Mouse (Mus musculus) lung, postnatal 0 days (tissue): Measurements from ENCODE around the gene Csrp3. TPM values are rescaled to one million over a fixed set of nuclear protein-coding genes. Genes with fewer than 3 reads are reported as not detected.
A peak's percentile ranks its signal among the peaks of the same experiment; 100 is the strongest.

Experiments used
- ATAC-seq: fragments of 200-750 bp; cut with Nextera tagmentation; 2 replicates; pipeline ENCODE4 v1.8.0; 2017; ENCODE audit warnings: moderate library complexity
- DNase-seq: peaks from one replicate; pipeline ENCODE4 v3.0.0-alpha.2; 2016; ENCODE audit warnings: low spot score
- H3K27ac ChIP-seq: fragments of 300-500 bp; sonication (generic); 2 replicates; pipeline ENCODE4 v1.5.1; 2014; ENCODE audit warnings: antibody characterized with exemption, mild to moderate bottlenecking, low read length, mixed read lengths
- H3K27me3 ChIP-seq: fragments of 300-500 bp; sonication (generic); replicated peaks from 2 replicates; pipeline ENCODE4 v1.6.1; 2014; ENCODE audit warnings: low read length, mixed read lengths; ENCODE audit not compliant: insufficient read depth
- H3K36me3 ChIP-seq: fragments of 300-500 bp; sonication (generic); 2 replicates; pipeline ENCODE4 v1.6.1; 2014; ENCODE audit warnings: low read length, mixed read lengths; ENCODE audit not compliant: insufficient read depth
- H3K4me1 ChIP-seq: fragments of 300-500 bp; sonication (generic); 2 replicates; pipeline ENCODE4 v1.6.1; 2014; ENCODE audit warnings: antibody characterized with exemption, low read depth, low read length, mixed read lengths; ENCODE audit not compliant: insufficient read depth
- H3K4me2 ChIP-seq: fragments of 300-500 bp; sonication (generic); replicated peaks from 2 replicates; pipeline ENCODE4 v1.6.1; 2014; ENCODE audit warnings: low read depth, mild to moderate bottlenecking, low read length, moderate library complexity, mixed read lengths
- H3K4me3 ChIP-seq: fragments of 300-500 bp; sonication (generic); 2 replicates; pipeline ENCODE4 v1.5.1; 2014; ENCODE audit warnings: low read depth, low read length
- H3K9ac ChIP-seq: fragments of 300-500 bp; sonication (generic); replicated peaks from 2 replicates; pipeline ENCODE4 v1.6.1; 2014; ENCODE audit warnings: low read depth, mild to moderate bottlenecking
- H3K9me3 ChIP-seq: fragments of 300-500 bp; sonication (generic); 2 replicates; pipeline ENCODE4 v1.6.1; 2016; ENCODE audit warnings: low read length, mixed read lengths
- CTCF ChIP-seq: IDR thresholded peaks from 2 replicates; pipeline ENCODE4 v1.5.1; 2016; ENCODE audit warnings: antibody characterized with exemption, mild to moderate bottlenecking
- EP300 ChIP-seq: IDR thresholded peaks from 2 replicates; pipeline ENCODE4 v1.6.1; 2016; ENCODE audit warnings: antibody characterized with exemption, mild to moderate bottlenecking, control low read depth
- WGBS: fragments of 180-500 bp; shearing (Covaris S2); extraction: QIAGEN DNeasy Blood & Tissue Kit; methylation state at CpG from one replicate; pipeline ENCODE4 v1.1.7; 2014; 5-methylcytosine and 5-hydroxymethylcytosine counted together
- polyA plus RNA-seq: library from polyadenylated mRNA; unstranded; fragments of >200 nt; fragmentation: Nextera tagmentation; extraction: Ambion mirVana; gene quantifications from 2 replicates; pipeline ENCODE4 v1.2.1, GENCODE M21; 2015

The Csrp3 gene
- polyA plus RNA-seq, 1 experiment from 2014 or later, result 32.0 TPM

DNA sequence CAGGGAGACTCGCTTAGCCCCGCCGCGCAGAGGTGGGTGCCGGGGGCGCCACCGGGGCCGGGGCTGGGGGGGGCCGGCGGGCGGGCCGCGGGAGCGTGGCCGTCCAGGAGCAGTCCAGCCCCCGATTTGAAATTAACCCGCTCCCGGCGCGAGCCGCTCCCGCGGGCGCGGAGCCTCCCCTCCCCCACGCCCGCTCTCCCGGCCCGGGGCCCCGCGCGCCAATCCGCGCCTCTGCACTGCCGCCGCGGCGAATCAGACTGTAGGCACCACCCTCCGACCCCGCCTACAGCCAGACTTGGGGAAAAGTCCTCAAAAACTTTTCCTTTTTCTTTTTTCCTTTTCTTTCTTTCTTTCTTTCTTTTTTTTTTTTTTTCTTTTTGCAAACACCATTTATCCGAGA lies 33.7 kb upstream of the Csrp3 start, which contains the start of gene E2f8:
Gene E2f8, minus strand, starts transcription at position 111 of the 400 bp plus-strand sequence.
- TF ChIP-seq CTCF (no peak), EP300 (no peak)
- no peak within 1 kb of the TSS for H3K27ac ChIP-seq
- DNase-seq, result peak; percentile 85
- no peaks in the 10 kb centered on the region for H3K27me3 ChIP-seq
- no peaks in the 10 kb centered on the region for H3K9me3 ChIP-seq
- 0% methylated on average over 24 of the region's 41 CpGs for WGBS
- 0 out of 2 replicates have a peak within 1 kb of the TSS, but pooled peaks have one; percentile 13 for H3K9ac ChIP-seq
- peak; percentile 83 for ATAC-seq
- H3K4me1 ChIP-seq, result peaks cover 6% of the 10 kb centered on the region
- H3K36me3 ChIP-seq, result no peaks in the 10 kb centered on the region
- H3K4me2 ChIP-seq, result peak within 1 kb of the TSS; percentile 100
- H3K4me3 ChIP-seq, result peak within 1 kb of the TSS; percentile 84

DNA sequence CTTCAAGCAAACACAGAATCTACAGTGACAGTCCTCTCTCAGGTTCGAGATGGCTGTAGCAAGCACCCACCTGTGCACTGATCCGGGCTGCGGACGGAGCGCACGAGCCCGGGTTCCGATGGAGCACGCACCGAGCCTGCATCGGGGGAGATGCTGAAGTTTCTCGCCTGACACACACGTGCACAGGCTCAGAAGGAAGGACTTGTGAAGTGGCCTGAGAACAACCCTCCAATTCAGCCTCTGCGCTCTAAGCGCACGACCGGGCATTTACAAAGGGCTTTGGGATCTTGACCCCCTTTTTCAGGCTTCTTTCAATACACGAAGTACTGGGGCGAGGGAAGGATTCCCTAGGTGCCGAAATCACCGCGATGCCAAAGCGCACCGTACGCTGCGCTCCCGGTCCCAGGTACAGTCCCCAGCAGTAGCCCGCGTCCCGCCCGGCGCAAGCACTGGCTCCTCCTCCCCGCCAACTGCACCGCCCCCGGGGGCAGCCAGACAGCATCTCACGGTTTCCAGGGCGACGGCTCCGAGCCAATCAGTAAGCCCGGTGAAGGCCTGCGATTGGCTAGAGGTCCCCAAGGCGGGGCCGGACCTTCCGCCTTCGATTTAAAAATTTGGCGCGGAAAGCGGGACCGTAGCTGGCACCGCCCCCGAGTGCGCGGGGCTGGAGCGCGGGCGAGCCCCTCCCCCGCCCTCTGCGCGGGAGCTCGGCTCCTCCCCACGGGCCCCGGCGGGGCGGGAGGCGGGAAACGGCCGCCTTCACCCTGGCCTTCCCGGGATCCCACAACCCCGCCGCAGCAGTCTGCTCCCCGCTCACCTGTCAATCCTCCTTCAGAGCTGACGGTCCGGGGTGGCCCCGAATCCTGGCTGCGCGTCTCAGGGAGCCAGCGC lies 33.0 kb upstream of the Csrp3 start:
- WGBS, result under 1% methylated on average over 67 of the region's 77 CpGs
- H3K27ac ChIP-seq, result no peak overlapping the region
- H3K9ac ChIP-seq, result 0 out of 2 replicates have a peak overlapping the region, but pooled peaks have one; percentile 12
- H3K4me1 ChIP-seq, result peaks cover 6% of the 10 kb centered on the region
- no peaks in the 10 kb centered on the region for H3K36me3 ChIP-seq
- ATAC-seq, result peak; percentile 99
- DNase-seq, result peak; percentile 98
- H3K9me3 ChIP-seq, result no peaks in the 10 kb centered on the region
- TF ChIP-seq CTCF (no peak), EP300 (no peak)
- no peaks in the 10 kb centered on the region for H3K27me3 ChIP-seq
- H3K4me2 ChIP-seq, result peak overlapping the region; percentile 100
- H3K4me3 ChIP-seq, result peak overlapping the region; percentile 84

DNA sequence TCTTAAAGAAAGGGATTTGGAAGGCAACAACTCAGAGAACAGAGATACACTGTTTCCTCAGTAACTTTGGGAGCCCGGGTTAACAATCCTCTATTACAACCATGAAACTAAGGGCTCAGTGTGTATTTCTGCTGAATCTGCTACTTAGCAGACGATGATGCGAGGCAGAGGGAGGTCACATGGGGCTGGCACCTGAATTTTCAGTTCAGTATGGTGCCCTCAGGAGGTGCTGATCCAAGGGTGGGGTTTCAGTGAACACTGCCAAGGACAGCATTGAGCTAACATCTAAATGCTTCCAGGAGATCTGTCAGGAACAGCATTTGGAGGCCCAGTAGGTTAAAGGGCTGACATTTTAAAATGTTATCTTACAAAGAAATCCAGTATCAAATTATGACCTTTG lies 31.7 kb upstream of the Csrp3 start:
- no peak for DNase-seq
- no peak for ATAC-seq
- Histone ChIP-seq H3K27ac (no peak overlapping the region), H3K4me1 (peaks cover 6% of the 10 kb centered on the region), H3K4me3 (no peak overlapping the region), H3K36me3 (no peaks in the 10 kb centered on the region), H3K27me3 (no peaks in the 10 kb centered on the region), H3K9ac (no peak overlapping the region), H3K9me3 (no peaks in the 10 kb centered on the region), H3K4me2 (no peak overlapping the region)
- 48% methylated on average over 3 of the region's 3 CpGs for WGBS
- TF ChIP-seq CTCF (no peak), EP300 (no peak)

DNA sequence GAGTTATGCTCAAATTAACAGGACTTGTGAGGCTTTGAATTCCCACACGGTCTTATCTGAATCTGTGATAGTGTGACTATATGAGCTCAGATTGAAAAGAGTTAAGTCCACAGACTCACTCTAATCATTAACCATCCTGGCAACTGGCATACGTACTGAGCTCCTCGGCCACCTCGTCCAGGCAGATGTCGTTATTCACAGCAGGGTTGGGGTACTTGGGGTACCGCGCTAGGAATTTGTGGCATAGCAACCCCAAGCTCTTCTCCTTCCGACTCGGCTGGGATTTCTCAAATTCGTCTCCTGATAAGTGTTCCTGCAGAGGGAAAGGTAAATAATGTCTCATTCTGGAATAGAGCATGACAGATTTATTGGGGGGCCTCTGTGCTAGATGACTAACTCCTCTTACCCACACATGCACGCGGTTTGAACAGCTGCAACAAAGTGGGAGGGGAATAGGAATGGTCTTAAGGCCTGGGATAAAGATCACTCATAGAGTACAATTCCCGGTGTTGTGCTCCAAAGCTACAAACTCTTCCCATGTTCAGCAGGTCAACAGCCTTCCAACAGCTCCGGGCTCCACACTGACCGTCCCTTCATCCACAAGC lies 30.1 kb upstream of the Csrp3 start:
- H3K36me3 ChIP-seq, result no peaks in the 10 kb centered on the region
- TF ChIP-seq EP300 (no peak), CTCF (no peak)
- no peaks in the 10 kb centered on the region for H3K9me3 ChIP-seq
- no peaks in the 10 kb centered on the region for H3K27me3 ChIP-seq
- H3K9ac ChIP-seq, result no peak overlapping the region
- 52% methylated on average over 15 of the region's 15 CpGs for whole genome bisulfite sequencing
- H3K27ac ChIP-seq, result no peak overlapping the region
- H3K4me1 ChIP-seq, result peaks cover 6% of the 10 kb centered on the region
- no peak overlapping the region for H3K4me2 ChIP-seq
- no peak for ATAC-seq
- DNase-seq, result no peak
- no peak overlapping the region for H3K4me3 ChIP-seq

DNA sequence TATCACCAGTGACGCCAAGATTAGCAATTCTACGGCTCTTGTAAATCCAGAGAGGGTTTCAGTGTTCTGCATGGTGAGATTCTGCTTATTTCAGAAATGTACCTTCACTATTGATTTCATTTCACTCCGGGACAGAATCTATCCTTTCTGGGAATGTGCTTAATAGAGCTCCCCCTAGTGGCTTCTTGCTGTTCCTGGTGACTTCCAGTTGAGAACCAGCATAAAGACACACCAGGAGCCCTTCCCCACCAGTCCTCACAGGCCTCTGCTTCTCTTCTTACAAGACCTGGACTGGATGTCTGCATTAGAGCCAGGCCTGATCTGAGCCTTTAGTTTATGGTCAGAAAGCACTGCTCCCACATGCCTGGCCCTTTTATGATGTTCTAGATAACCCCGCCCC lies 28.7 kb upstream of the Csrp3 start:
- H3K27ac ChIP-seq, result no peak overlapping the region
- H3K27me3 ChIP-seq, result no peaks in the 10 kb centered on the region
- H3K36me3 ChIP-seq, result 0 out of 2 replicates have a peak, but pooled peaks cover 5% of the 10 kb centered on the region
- H3K4me1 ChIP-seq, result no peaks in the 10 kb centered on the region
- ATAC-seq (no peak), DNase-seq (peak; percentile 84)
- TF ChIP-seq EP300 (no peak), CTCF (peak; percentile 85)
- 65% methylated on average over 4 of the region's 4 CpGs for WGBS
- H3K4me2 ChIP-seq, result no peak overlapping the region
- no peak overlapping the region for H3K9ac ChIP-seq
- no peaks in the 10 kb centered on the region for H3K9me3 ChIP-seq
- no peak overlapping the region for H3K4me3 ChIP-seq

DNA sequence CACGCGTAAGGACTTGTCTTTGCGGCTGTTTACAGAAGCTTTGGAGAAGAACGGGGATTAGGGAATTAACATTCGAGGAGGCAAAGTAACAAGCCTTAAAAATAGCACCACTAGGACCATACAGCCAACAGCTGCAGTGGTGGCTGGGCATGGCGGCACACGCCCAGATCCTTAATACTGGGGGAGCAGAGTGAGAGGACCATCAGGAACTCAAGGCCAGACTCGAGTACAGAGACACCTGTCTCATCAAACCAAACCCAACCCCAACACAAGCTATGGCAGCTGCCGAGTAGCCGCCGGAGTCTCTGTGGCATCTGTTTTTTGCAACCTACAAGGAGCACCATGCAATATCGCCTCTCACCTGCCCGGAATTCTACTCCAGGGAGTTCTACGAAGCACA lies 27.3 kb upstream of the Csrp3 start:
- 92% methylated on average over 14 of the region's 14 CpGs for WGBS
- DNase-seq (no peak), ATAC-seq (no peak)
- TF ChIP-seq CTCF, result no peak
- TF ChIP-seq EP300, result no peak
- 0 out of 2 replicates have a peak, but pooled peaks cover 5% of the 10 kb centered on the region for H3K36me3 ChIP-seq
- H3K27ac ChIP-seq, result no peak overlapping the region
- no peak overlapping the region for H3K4me3 ChIP-seq
- no peaks in the 10 kb centered on the region for H3K4me1 ChIP-seq
- no peak overlapping the region for H3K4me2 ChIP-seq
- no peaks in the 10 kb centered on the region for H3K9me3 ChIP-seq
- H3K27me3 ChIP-seq, result no peaks in the 10 kb centered on the region
- H3K9ac ChIP-seq, result no peak overlapping the region
